Mouse (Mus musculus) limb, embryonic 14.5 days (tissue): ENCODE data around the gene Rhebl1. TPM values are rescaled to one million over a fixed set of nuclear protein-coding genes. Genes with fewer than 3 reads are reported as not detected.
A peak's percentile ranks its signal among the peaks of the same experiment; 100 is the strongest.

ENCODE experiments used
- ATAC-seq: fragments of 200-750 bp; cut with Nextera tagmentation; 2 replicates; pipeline ENCODE4 v1.8.0; 2017; ENCODE audit warnings: low read depth, moderate number of reproducible peaks, moderate TSS enrichment; ENCODE audit not compliant: low FRiP score
- DNase-seq: peaks from one replicate; pipeline ENCODE4 v3.0.0-alpha.2; 2015; ENCODE audit warnings: low spot score
- H3K27ac ChIP-seq: fragments of 300-500 bp; sonication (generic); replicated peaks from 2 replicates; pipeline ENCODE4 v1.5.1; 2014; ENCODE audit warnings: low read depth, mild to moderate bottlenecking, low read length, moderate library complexity, mixed read lengths
- H3K27me3 ChIP-seq: fragments of 300-500 bp; sonication (generic); 2 replicates; pipeline ENCODE4 v1.6.1; 2014; ENCODE audit warnings: low read length, mixed read lengths; ENCODE audit not compliant: control insufficient read depth, insufficient read depth
- H3K36me3 ChIP-seq: fragments of 300-500 bp; sonication (generic); 2 replicates; pipeline ENCODE4 v1.6.1; 2014; ENCODE audit warnings: mild to moderate bottlenecking, low read length, moderate library complexity, mixed read lengths; ENCODE audit not compliant: control insufficient read depth, insufficient read depth
- H3K4me1 ChIP-seq: fragments of 300-500 bp; sonication (generic); 2 replicates; pipeline ENCODE4 v1.6.1; 2014; ENCODE audit warnings: antibody characterized with exemption, low read length, mixed read lengths; ENCODE audit not compliant: control insufficient read depth, insufficient read depth
- H3K4me2 ChIP-seq: fragments of 300-500 bp; sonication (generic); replicated peaks from 2 replicates; pipeline ENCODE4 v1.6.1; 2014; ENCODE audit warnings: low read depth, mild to moderate bottlenecking, low read length, moderate library complexity; ENCODE audit not compliant: severe bottlenecking
- H3K4me3 ChIP-seq: fragments of 300-500 bp; sonication (generic); replicated peaks from 2 replicates; pipeline ENCODE4 v1.5.1; 2014; ENCODE audit warnings: low read length
- H3K9ac ChIP-seq: fragments of 300-500 bp; sonication (generic); 2 replicates; pipeline ENCODE4 v1.6.1; 2014; ENCODE audit warnings: mild to moderate bottlenecking, low read depth, low read length, moderate library complexity; ENCODE audit not compliant: severe bottlenecking
- H3K9me3 ChIP-seq: fragments of 300-500 bp; sonication (generic); 2 replicates; pipeline ENCODE4 v1.6.1; 2016; ENCODE audit warnings: low read length; ENCODE audit not compliant: control insufficient read depth
- POLR2A ChIP-seq: fragments of 200-500 bp; IDR thresholded peaks from 2 replicates; pipeline ENCODE4 v1.8.0; 2012; ENCODE audit warnings: inconsistent platforms, mild to moderate bottlenecking, moderate library complexity, borderline replicate concordance; ENCODE audit not compliant: insufficient read depth, insufficient read length; ENCODE audit errors: extremely low read depth
- WGBS: fragments of 180-500 bp; shearing (Covaris S2); extraction: QIAGEN DNeasy Blood & Tissue Kit; methylation state at CpG from one replicate; pipeline ENCODE4 v1.1.7; 2014; 5-methylcytosine and 5-hydroxymethylcytosine counted together
- polyA plus RNA-seq, 2 experiments: library from polyadenylated mRNA; depleted of rRNA in 1 of 2; stranded (reverse) in 1 of 2; unstranded in 1 of 2; fragments of >200 nt; fragmentation: Nextera tagmentation in 1 of 2; extraction: Ambion mirVana in 1 of 2; gene quantifications; 2 replicates each; pipeline versions ENCODE4 v1.2.1 to v1.2.3; 2012 to 2014

Gene Rhebl1
- polyA plus RNA-seq, 2 experiments: 12.0 to 14.5 TPM

DNA sequence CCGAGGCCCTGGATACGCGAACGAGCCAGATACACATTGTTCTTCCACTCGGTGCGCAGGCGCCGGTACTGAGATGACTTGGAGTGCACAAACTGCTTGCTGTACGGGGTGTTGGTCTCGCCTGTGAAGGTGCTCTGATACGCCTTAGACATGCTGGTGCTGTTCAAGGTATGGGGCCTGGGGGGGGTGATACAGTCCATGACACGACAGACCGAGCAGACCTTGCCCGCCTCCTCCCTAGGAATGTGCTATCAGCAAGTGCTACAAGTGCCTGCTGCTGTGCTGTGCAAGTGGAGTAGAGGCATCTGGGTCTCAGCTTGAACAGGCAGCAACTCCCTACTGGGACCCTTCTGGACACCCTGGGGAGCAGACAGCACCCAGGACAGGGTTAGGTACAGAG, 59.0 kb downstream of the Rhebl1 start:
- H3K4me1 ChIP-seq: no peaks in the 10 kb centered on the region
- WGBS: 94% methylated on average over 14 of the region's 14 CpGs
- H3K27me3 ChIP-seq: no peaks in the 10 kb centered on the region
- H3K9ac ChIP-seq: no peak overlapping the region
- ATAC-seq (no peak), DNase-seq (no peak)
- no peak overlapping the region for H3K27ac ChIP-seq
- no peak overlapping the region for H3K4me2 ChIP-seq
- no peak for TF ChIP-seq POLR2A
- H3K9me3 ChIP-seq: no peaks in the 10 kb centered on the region
- no peak overlapping the region for H3K4me3 ChIP-seq
- H3K36me3 ChIP-seq: peaks cover 77% of the 10 kb centered on the region

DNA sequence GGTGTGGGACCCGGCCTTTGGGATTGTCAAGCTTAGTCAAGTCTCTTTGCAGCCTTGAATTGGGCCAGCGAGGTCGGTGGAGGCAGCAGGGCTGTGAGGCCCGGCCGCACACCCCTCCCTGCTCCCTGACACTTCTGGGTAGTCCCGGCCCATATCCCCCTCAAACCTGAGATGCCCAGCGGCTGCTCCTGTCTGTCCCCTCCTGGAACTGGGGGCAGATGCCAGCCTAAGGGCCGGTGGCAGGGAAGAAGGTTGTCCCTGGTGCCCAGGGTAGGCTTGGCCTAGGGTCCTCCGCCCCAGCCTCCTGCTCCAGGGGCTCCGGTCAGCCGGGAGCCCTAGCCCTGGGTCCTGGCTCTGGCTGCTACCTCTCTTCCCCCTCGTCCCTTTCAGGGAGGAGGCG, 60.3 kb downstream of the Rhebl1 start:
- Histone ChIP-seq H3K4me2 (no peak overlapping the region), H3K36me3 (peaks cover 65% of the 10 kb centered on the region), H3K9me3 (no peaks in the 10 kb centered on the region), H3K9ac (no peak overlapping the region), H3K4me3 (no peak overlapping the region), H3K27me3 (no peaks in the 10 kb centered on the region), H3K4me1 (peaks cover 6% of the 10 kb centered on the region; the same call in 1 of the 2 replicates), H3K27ac (no peak overlapping the region)
- WGBS: 85% methylated on average over 13 of the region's 13 CpGs
- TF ChIP-seq POLR2A: no peak
- DNase-seq (no peak), ATAC-seq (no peak)

DNA sequence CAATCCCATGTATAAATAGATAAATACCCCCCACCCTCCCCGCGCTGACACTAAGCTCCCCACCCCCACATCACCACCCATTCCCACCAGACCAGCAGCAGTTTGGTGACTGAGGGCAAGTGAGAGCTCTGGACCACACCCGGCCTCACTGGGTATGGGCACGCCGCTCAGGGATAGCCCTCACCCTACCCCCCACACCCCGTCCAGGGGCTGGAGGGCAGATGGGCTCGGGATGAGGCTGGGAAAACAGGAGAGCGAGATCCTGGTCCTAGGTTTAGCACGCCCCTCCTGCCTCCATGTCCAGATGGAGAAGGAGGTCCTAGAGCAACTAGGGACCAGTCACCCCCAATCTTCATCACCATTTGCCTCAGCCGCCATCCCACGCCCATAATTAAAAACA, 61.1 kb downstream of the Rhebl1 start:
- no peak for TF ChIP-seq POLR2A
- H3K4me2 ChIP-seq: no peak overlapping the region
- H3K36me3 ChIP-seq: peaks cover 57% of the 10 kb centered on the region

DNA sequence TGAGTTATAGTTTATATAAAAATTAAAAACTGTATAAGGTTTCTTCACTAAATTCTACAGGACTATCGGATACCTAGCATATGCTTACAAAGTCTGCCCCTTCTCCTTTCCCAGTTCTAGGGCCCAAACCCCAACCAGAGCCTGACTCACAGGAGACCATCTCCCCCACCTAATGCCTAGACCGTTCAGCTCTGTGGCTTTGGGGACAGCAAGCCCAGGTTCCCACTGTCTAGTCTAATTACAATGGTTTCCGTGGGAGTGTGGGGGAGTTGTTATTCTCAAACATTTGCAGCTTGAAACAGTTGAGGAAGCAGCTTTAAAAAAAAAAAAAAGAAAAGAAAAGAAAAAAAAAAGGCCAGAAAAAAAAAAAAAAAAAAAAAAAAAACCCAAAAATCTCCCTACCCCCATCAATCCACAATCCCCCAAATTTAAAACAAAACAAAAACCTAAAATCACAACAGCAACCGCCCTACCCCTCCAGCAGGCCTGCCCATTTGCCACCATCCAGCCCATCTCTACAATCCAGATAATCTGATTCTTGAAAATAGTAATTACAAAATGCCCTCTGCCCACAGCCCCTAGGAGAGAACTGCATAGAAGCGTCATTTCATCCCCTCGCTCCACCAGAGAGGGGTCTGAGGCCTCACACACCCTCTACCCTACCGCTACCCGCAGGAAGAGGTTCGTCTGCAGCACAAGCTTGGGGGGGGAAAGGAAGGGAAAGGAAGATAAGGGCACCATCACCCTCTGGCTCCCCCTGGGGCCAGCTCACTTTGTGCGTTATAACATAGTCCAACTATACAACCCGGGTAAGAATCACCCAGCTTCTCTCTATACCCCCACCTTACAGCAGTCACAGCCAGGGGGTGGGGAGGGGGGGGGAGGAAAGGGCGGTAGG, 61.9 kb downstream of the Rhebl1 start:
- Histone ChIP-seq H3K27ac (peak overlapping the region; percentile 89; the same call in 1 of the 2 replicates), H3K9ac (peak overlapping the region; percentile 78; the same call in 1 of the 2 replicates), H3K4me1 (peaks cover 6% of the 10 kb centered on the region; the same call in 1 of the 2 replicates), H3K4me3 (no peak overlapping the region), H3K36me3 (peaks cover 50% of the 10 kb centered on the region), H3K27me3 (no peaks in the 10 kb centered on the region), H3K9me3 (no peaks in the 10 kb centered on the region), H3K4me2 (peak overlapping the region; percentile 50)
- ATAC-seq (no peak), DNase-seq (no peak)
- 64% methylated on average over 12 of the region's 12 CpGs for WGBS
- TF ChIP-seq POLR2A: no peak

More for the DNA sequence above, 61.1 kb downstream of the Rhebl1 start:
- WGBS: 88% methylated on average over 11 of the region's 11 CpGs
- ATAC-seq: no peak
- no peak overlapping the region for H3K9ac ChIP-seq
- H3K4me1 ChIP-seq: peaks cover 6% of the 10 kb centered on the region; the same call in 1 of the 2 replicates
- H3K27ac ChIP-seq: no peak overlapping the region
- DNase-seq: no peak
- no peaks in the 10 kb centered on the region for H3K27me3 ChIP-seq
- no peak overlapping the region for H3K4me3 ChIP-seq
- H3K9me3 ChIP-seq: no peaks in the 10 kb centered on the region

DNA sequence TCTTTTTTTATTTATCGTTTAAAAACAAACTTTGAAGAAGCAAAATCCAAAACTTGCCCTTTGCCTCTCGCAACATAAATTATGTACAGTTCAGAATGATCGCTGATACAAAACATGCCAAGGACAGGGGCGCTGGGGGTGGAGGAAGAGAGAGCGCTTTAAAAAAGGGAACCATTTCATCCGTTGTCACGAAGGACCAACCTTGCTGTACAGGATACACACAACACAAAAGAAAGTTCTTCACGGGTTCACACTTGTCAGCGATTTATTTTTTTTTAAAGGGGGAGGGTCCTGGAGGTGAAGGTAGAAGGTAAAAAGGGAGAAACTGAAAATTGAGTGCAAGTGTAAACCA, 62.7 kb downstream of the Rhebl1 start:
- Histone ChIP-seq H3K27ac (peak overlapping the region; percentile 89), H3K4me3 (peak overlapping the region; percentile 53), H3K4me1 (peaks cover 6% of the 10 kb centered on the region; the same call in 1 of the 2 replicates), H3K9ac (peak overlapping the region; percentile 78; the same call in 1 of the 2 replicates), H3K36me3 (peaks cover 42% of the 10 kb centered on the region), H3K9me3 (no peaks in the 10 kb centered on the region), H3K27me3 (no peaks in the 10 kb centered on the region), H3K4me2 (peak overlapping the region; percentile 50)
- DNase-seq (no peak), ATAC-seq (peak; percentile 24; the same call in 1 of the 2 replicates)
- no peak for TF ChIP-seq POLR2A
- 15% methylated on average over 9 of the region's 9 CpGs for WGBS
